In the genomic region with DNA sequence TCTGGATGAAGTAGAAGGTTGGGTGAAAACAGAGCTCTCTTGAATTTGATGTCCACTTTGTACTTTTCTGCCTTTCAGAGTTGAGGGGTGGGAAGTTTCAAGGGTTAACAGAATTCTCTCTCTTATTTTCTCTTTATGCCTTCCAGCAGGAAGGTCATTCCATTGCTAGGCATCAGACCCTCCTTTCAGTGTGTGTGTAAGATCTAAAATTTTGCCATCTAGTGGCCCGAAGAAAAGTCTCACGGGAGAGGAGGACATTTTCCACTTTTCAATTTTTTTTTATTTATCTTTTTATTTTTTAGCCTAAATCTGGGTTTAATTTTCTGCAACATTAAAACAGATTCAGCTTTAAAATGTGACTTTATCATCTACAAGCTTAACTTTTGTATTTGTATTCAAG, we compare ENCODE assay signal across 23 mouse cellular contexts. TPM values are rescaled to one million over a fixed set of nuclear protein-coding genes. Genes with fewer than 3 reads are reported as not detected.
A peak's percentile ranks its signal among the peaks of the same experiment; 100 is the strongest.
DNase-seq lines count a peak whose midpoint lies in the region; ATAC-seq and TF ChIP-seq lines count a peak whose summit lies in the region.
"Had no signal": no experiment of that assay in that cellular context is flagged by ENCODE, and none has a peak within 500 bp of the region (broad histone marks: within the 10 kb centered on the region; RNA-seq: fewer than 3 reads in every experiment).

No protein-coding gene starts in this region.

- no peaks in the 10 kb centered on the region for H3K36me3 ChIP-seq in embryonic facial prominence, embryonic 11.5 days (replicated peaks; ENCODE audit: control insufficient read depth, insufficient read depth, low read depth, low read length)
- no peaks in the 10 kb centered on the region for H3K36me3 ChIP-seq in embryonic facial prominence, embryonic 10.5 days (replicated peaks)
- no peaks in the 10 kb centered on the region for H3K36me3 ChIP-seq in heart, embryonic 14.5 days (ENCODE audit: control insufficient read depth, insufficient read depth, low read length)
- no peaks in the 10 kb centered on the region for H3K36me3 ChIP-seq in lung, embryonic 14.5 days (ENCODE audit: insufficient read depth)
- no peaks in the 10 kb centered on the region for H3K36me3 ChIP-seq in lung, postnatal 0 days (ENCODE audit: insufficient read depth, low read length)
- H3K36me3 ChIP-seq: midbrain, embryonic 10.5 days had no signal

- TF ChIP-seq EP300 in lung, postnatal 0 days (IDR thresholded peaks at IDR 0.05), result no peak

- 64% methylated on average over 2 of the region's 2 CpGs for WGBS in embryonic facial prominence, embryonic 11.5 days
- 55% methylated on average over 2 of the region's 2 CpGs for WGBS in embryonic facial prominence, embryonic 10.5 days
- WGBS in heart, embryonic 14.5 days, result 36% methylated on average over 2 of the region's 2 CpGs
- WGBS in lung, embryonic 14.5 days, result 56% methylated on average over 2 of the region's 2 CpGs
- WGBS in lung, postnatal 0 days, result 35% methylated on average over 2 of the region's 2 CpGs

- no peaks in the 10 kb centered on the region for H3K27me3 ChIP-seq in embryonic facial prominence, embryonic 11.5 days (ENCODE audit: control insufficient read depth, insufficient read depth, low read length)
- H3K27me3 ChIP-seq in embryonic facial prominence, embryonic 10.5 days (replicated peaks; ENCODE audit: low read depth, poor library complexity, severe bottlenecking), result no peaks in the 10 kb centered on the region
- no peaks in the 10 kb centered on the region for H3K27me3 ChIP-seq in heart, embryonic 14.5 days (ENCODE audit: control insufficient read depth, insufficient read depth, low read length)
- H3K27me3 ChIP-seq in lung, embryonic 14.5 days (ENCODE audit: insufficient read depth, low read length), result no peaks in the 10 kb centered on the region
- no peaks in the 10 kb centered on the region for H3K27me3 ChIP-seq in lung, postnatal 0 days (replicated peaks; ENCODE audit: insufficient read depth, low read length)

- no peaks in the 10 kb centered on the region for H3K4me1 ChIP-seq in embryonic facial prominence, embryonic 11.5 days (ENCODE audit: control insufficient read depth, insufficient read depth, low read length)
- H3K4me1 ChIP-seq in embryonic facial prominence, embryonic 10.5 days, result peaks cover 8% of the 10 kb centered on the region
- H3K4me1 ChIP-seq in heart, embryonic 14.5 days (ENCODE audit: control insufficient read depth in 2 of 2, insufficient read depth in 2 of 2, low read length in 2 of 2), result no peaks in the 10 kb centered on the region
- H3K4me1 ChIP-seq in lung, embryonic 14.5 days (ENCODE audit: insufficient read depth), result no peaks in the 10 kb centered on the region
- no peaks in the 10 kb centered on the region for H3K4me1 ChIP-seq in lung, postnatal 0 days (ENCODE audit: insufficient read depth, low read depth, low read length)
- H3K4me1 ChIP-seq: midbrain, embryonic 10.5 days had no signal

- H3K4me3 ChIP-seq in embryonic facial prominence, embryonic 11.5 days (ENCODE audit: low read depth, low read length), result no peak overlapping the region
- H3K4me3 ChIP-seq in embryonic facial prominence, embryonic 10.5 days, result no peak overlapping the region
- H3K4me3 ChIP-seq in heart, embryonic 14.5 days (ENCODE audit: control insufficient read depth in 1 of 2, insufficient read depth in 1 of 2, low read depth in 1 of 2, low read length in 2 of 2), result no peak overlapping the region
- no peak overlapping the region for H3K4me3 ChIP-seq in lung, embryonic 14.5 days (ENCODE audit: low read depth, low read length)
- H3K4me3 ChIP-seq in lung, postnatal 0 days (ENCODE audit: low read depth, low read length), result no peak overlapping the region
- H3K4me3 ChIP-seq: midbrain, embryonic 10.5 days had no signal

- peak; percentile 7 for DNase-seq in embryonic facial prominence, embryonic 11.5 days (ENCODE audit: low spot score)
- DNase-seq in embryonic facial prominence, embryonic 10.5 days (ENCODE audit: low spot score), result no peak
- DNase-seq in heart, adult 11 months, result no peak
- DNase-seq in lung, embryonic 14.5 days, result peak; percentile 25
- DNase-seq in lung, postnatal 0 days (ENCODE audit: low spot score), result no peak
- no peak for DNase-seq in cerebellum, postnatal 4 days (ENCODE audit: low spot score in 2 of 2)
- DNase-seq in ovary, adult 18-20 months (ENCODE audit: low spot score), result no peak
- DNase-seq: adrenal gland, postnatal 36 days; cerebellum, adult 8-10 months; gastrocnemius, postnatal 36 days; heart, postnatal 36 days; layer of hippocampus, postnatal 36 days; left cerebral cortex, postnatal 4 days; lung, adult 18-20 months; lung, postnatal 4 days; thymus, postnatal 4 days had no signal

- no peak for TF ChIP-seq CTCF in lung, embryonic 14.5 days (IDR thresholded peaks at IDR 0.05; ENCODE audit: low read depth)
- no peak for TF ChIP-seq CTCF in lung, postnatal 0 days (IDR thresholded peaks at IDR 0.05)

- no peak overlapping the region for H3K9ac ChIP-seq in embryonic facial prominence, embryonic 11.5 days (replicated peaks; ENCODE audit: low read length)
- no peak overlapping the region for H3K9ac ChIP-seq in heart, embryonic 14.5 days (ENCODE audit: low read length)
- H3K9ac ChIP-seq in lung, embryonic 14.5 days, result no peak overlapping the region
- H3K9ac ChIP-seq in lung, postnatal 0 days (replicated peaks; ENCODE audit: low read depth), result no peak overlapping the region

- no peak for ATAC-seq in embryonic facial prominence, embryonic 11.5 days (replicated peaks; ENCODE audit: insufficient number of reproducible peaks, low FRiP score, low TSS enrichment, low read depth)
- ATAC-seq in heart, embryonic 14.5 days (ENCODE audit: insufficient number of reproducible peaks, insufficient read depth, low FRiP score, low read depth), result no peak
- ATAC-seq in lung, embryonic 14.5 days (ENCODE audit: insufficient read depth), result no peak
- no peak for ATAC-seq in lung, postnatal 0 days
- ATAC-seq: hindbrain, embryonic 16.5 days had no signal

- H3K4me2 ChIP-seq in embryonic facial prominence, embryonic 11.5 days (ENCODE audit: low read depth, low read length), result no peak overlapping the region
- no peak overlapping the region for H3K4me2 ChIP-seq in heart, embryonic 14.5 days (ENCODE audit: low read length)
- no peak overlapping the region for H3K4me2 ChIP-seq in lung, embryonic 14.5 days
- H3K4me2 ChIP-seq in lung, postnatal 0 days (replicated peaks; ENCODE audit: low read depth, low read length), result no peak overlapping the region

- no peaks in the 10 kb centered on the region for H3K9me3 ChIP-seq in embryonic facial prominence, embryonic 11.5 days (replicated peaks; ENCODE audit: control insufficient read depth, low read length)
- H3K9me3 ChIP-seq in embryonic facial prominence, embryonic 10.5 days, result no peaks in the 10 kb centered on the region
- H3K9me3 ChIP-seq in heart, embryonic 14.5 days (ENCODE audit: control insufficient read depth, low read length), result no peaks in the 10 kb centered on the region
- H3K9me3 ChIP-seq in lung, embryonic 14.5 days (ENCODE audit: low read depth, low read length), result no peaks in the 10 kb centered on the region
- no peaks in the 10 kb centered on the region for H3K9me3 ChIP-seq in lung, postnatal 0 days (ENCODE audit: low read length)
- H3K9me3 ChIP-seq: midbrain, embryonic 10.5 days had no signal

- no peak overlapping the region for H3K27ac ChIP-seq in embryonic facial prominence, embryonic 11.5 days (replicated peaks; ENCODE audit: low read depth, low read length)
- H3K27ac ChIP-seq in embryonic facial prominence, embryonic 10.5 days (replicated peaks), result no peak overlapping the region
- peak overlapping the region; percentile 65 to 75; a peak in 2 of 4 replicates for H3K27ac ChIP-seq in heart, embryonic 14.5 days (replicated peaks in 1 of 2; ENCODE audit: control insufficient read depth in 1 of 2, insufficient read depth in 1 of 2, low read depth in 2 of 2, low read length in 2 of 2)
- no peak overlapping the region for H3K27ac ChIP-seq in lung, embryonic 14.5 days (ENCODE audit: low read depth)
- no peak overlapping the region for H3K27ac ChIP-seq in lung, postnatal 0 days (ENCODE audit: low read length)
- H3K27ac ChIP-seq: midbrain, embryonic 10.5 days had no signal

RNA-seq across cellular contexts. Expression of a gene that starts 24.7 kb away (rescaled TPM):
- 0.18 and 0.26 TPM in 2 replicates for polyA plus RNA-seq in embryonic facial prominence, embryonic 11.5 days (2014; fragmentation: Nextera tagmentation; extraction: Ambion mirVana)
- 0.11 and 0.12 TPM in 2 replicates for polyA plus RNA-seq in embryonic facial prominence, embryonic 10.5 days (2016; fragmentation: Nextera tagmentation; extraction: Ambion mirVana)
- polyA plus RNA-seq in heart, embryonic 14.5 days (2014; fragmentation: Nextera tagmentation; extraction: Ambion mirVana), result 1.6 and 1.8 TPM in 2 replicates
- 0.70 and 0.96 TPM in 2 replicates for polyA plus RNA-seq in lung, embryonic 14.5 days (2014; fragmentation: Nextera tagmentation; extraction: Ambion mirVana)
- polyA plus RNA-seq in lung, postnatal 0 days (2015; fragmentation: Nextera tagmentation; extraction: Ambion mirVana), result 1.2 and 1.3 TPM in 2 replicates

RNA-seq across cellular contexts. Expression of a gene that starts 27.5 kb away (rescaled TPM):
- not detected in 2 replicates for polyA plus RNA-seq in embryonic facial prominence, embryonic 11.5 days (2014; fragmentation: Nextera tagmentation; extraction: Ambion mirVana)
- polyA plus RNA-seq in embryonic facial prominence, embryonic 10.5 days (2016; fragmentation: Nextera tagmentation; extraction: Ambion mirVana), result not detected in 2 replicates
- polyA plus RNA-seq in heart, embryonic 14.5 days (2014; fragmentation: Nextera tagmentation; extraction: Ambion mirVana), result not detected in 2 replicates
- polyA plus RNA-seq in lung, embryonic 14.5 days (2014; fragmentation: Nextera tagmentation; extraction: Ambion mirVana), result not detected in 2 replicates
- polyA plus RNA-seq in lung, postnatal 0 days (2015; fragmentation: Nextera tagmentation; extraction: Ambion mirVana), result not detected in 2 replicates
- polyA plus RNA-seq: hindbrain, embryonic 16.5 days; kidney, embryonic 14.5 days; large intestine, adult 2 months; liver, adult 2 months; midbrain, embryonic 10.5 days; neural tube, embryonic 14.5 days had no signal

RNA-seq across cellular contexts. Expression of a gene that starts 34.3 kb away (rescaled TPM):
- polyA plus RNA-seq in embryonic facial prominence, embryonic 11.5 days (2014; fragmentation: Nextera tagmentation; extraction: Ambion mirVana), result not detected in 2 replicates
- not detected in 2 replicates for polyA plus RNA-seq in embryonic facial prominence, embryonic 10.5 days (2016; fragmentation: Nextera tagmentation; extraction: Ambion mirVana)
- not detected in 2 replicates for polyA plus RNA-seq in heart, embryonic 14.5 days (2014; fragmentation: Nextera tagmentation; extraction: Ambion mirVana)
- polyA plus RNA-seq in lung, embryonic 14.5 days (2014; fragmentation: Nextera tagmentation; extraction: Ambion mirVana), result not detected in 2 replicates
- not detected in 2 replicates for polyA plus RNA-seq in lung, postnatal 0 days (2015; fragmentation: Nextera tagmentation; extraction: Ambion mirVana)
- polyA plus RNA-seq: hindbrain, embryonic 16.5 days; kidney, embryonic 14.5 days; large intestine, adult 2 months; liver, adult 2 months; midbrain, embryonic 10.5 days; neural tube, embryonic 14.5 days had no signal

RNA-seq across cellular contexts. Expression of a gene that starts 52.2 kb away (rescaled TPM):
- 180 and 196 TPM in 2 replicates for polyA plus RNA-seq in embryonic facial prominence, embryonic 11.5 days (2014; fragmentation: Nextera tagmentation; extraction: Ambion mirVana)
- 149 and 153 TPM in 2 replicates for polyA plus RNA-seq in embryonic facial prominence, embryonic 10.5 days (2016; fragmentation: Nextera tagmentation; extraction: Ambion mirVana)
- polyA plus RNA-seq in heart, embryonic 14.5 days (2014; fragmentation: Nextera tagmentation; extraction: Ambion mirVana), result 107 and 109 TPM in 2 replicates
- polyA plus RNA-seq in lung, embryonic 14.5 days (2014; fragmentation: Nextera tagmentation; extraction: Ambion mirVana), result 136 and 142 TPM in 2 replicates
- 95.9 and 96.5 TPM in 2 replicates for polyA plus RNA-seq in lung, postnatal 0 days (2015; fragmentation: Nextera tagmentation; extraction: Ambion mirVana)

RNA-seq across cellular contexts. Expression of a gene that starts 56.1 kb away (rescaled TPM):
- polyA plus RNA-seq in embryonic facial prominence, embryonic 11.5 days (2014; fragmentation: Nextera tagmentation; extraction: Ambion mirVana), result 0.95 and 1.0 TPM in 2 replicates
- 0.62 and 0.68 TPM in 2 replicates for polyA plus RNA-seq in embryonic facial prominence, embryonic 10.5 days (2016; fragmentation: Nextera tagmentation; extraction: Ambion mirVana)
- 0.67 and 0.74 TPM in 2 replicates for polyA plus RNA-seq in heart, embryonic 14.5 days (2014; fragmentation: Nextera tagmentation; extraction: Ambion mirVana)
- polyA plus RNA-seq in lung, embryonic 14.5 days (2014; fragmentation: Nextera tagmentation; extraction: Ambion mirVana), result 1.2 and 1.5 TPM in 2 replicates
- 1.1 TPM in 2 replicates for polyA plus RNA-seq in lung, postnatal 0 days (2015; fragmentation: Nextera tagmentation; extraction: Ambion mirVana)

Comparison
In these comparisons a context has a peak if more than half of its experiments do, and no peak if none do; other contexts are left out.
1. DNase-seq: peak in embryonic facial prominence, embryonic 11.5 days (single experiment) and lung, embryonic 14.5 days (single experiment); none in embryonic facial prominence, embryonic 10.5 days (single experiment), heart, adult 11 months (single experiment), lung, postnatal 0 days (single experiment), cerebellum, postnatal 4 days (0 of 2) and ovary, adult 18-20 months (single experiment).
2. H3K27ac ChIP-seq: peak in heart, embryonic 14.5 days (2 of 2); none in embryonic facial prominence, embryonic 11.5 days (single experiment), embryonic facial prominence, embryonic 10.5 days (single experiment), lung, embryonic 14.5 days (single experiment) and lung, postnatal 0 days (single experiment).